Mouse (Mus musculus): ENCODE measurements at regions not wholly inside any gene's neighbourhood (a gene's known extent, or its start where the extent isn't known, plus 50 kb on each side); places are given as distances from the start of the nearest gene placed in this dataset. TPM values are rescaled to one million over a fixed set of nuclear protein-coding genes. Genes with fewer than 3 reads are reported as not detected.

DNA sequence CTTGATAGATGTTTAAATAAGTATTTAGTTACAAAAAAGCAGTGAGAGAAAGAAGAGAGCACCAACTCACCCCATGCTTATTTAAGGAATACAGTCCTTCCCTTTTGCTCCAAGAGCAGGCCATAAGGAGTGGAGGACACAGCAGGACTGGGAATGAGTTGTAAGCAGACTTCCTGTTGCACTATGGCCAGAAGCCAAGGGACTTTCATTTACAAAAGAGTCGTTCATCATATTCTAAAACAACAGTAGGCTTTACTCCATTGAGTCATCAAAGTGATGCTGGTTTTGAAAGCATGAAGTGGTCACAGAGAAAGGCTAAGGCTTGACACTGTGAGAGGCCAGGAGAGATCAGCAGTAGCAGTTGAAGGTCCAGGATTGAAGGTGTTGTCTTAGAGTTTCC lies 84.1 kb upstream of the Fam216b start:
- no peak overlapping the region for H3K4me3 ChIP-seq (replicated peaks; ENCODE audit: low read length)
- no peaks in the 10 kb centered on the region for H3K4me1 ChIP-seq (ENCODE audit: control insufficient read depth, insufficient read depth, low read length)
- H3K27ac ChIP-seq (ENCODE audit: low read length) = no peak overlapping the region
- WGBS = 62% methylated on average over 1 of the region's 1 CpGs
- no peak overlapping the region for H3K9ac ChIP-seq (ENCODE audit: low read length)
- H3K27me3 ChIP-seq (ENCODE audit: control insufficient read depth, insufficient read depth, low read length) = no peaks in the 10 kb centered on the region
- no peaks in the 10 kb centered on the region for H3K36me3 ChIP-seq (ENCODE audit: control insufficient read depth, insufficient read depth, low read length)
- H3K9me3 ChIP-seq (replicated peaks; ENCODE audit: control insufficient read depth, low read length) = no peaks in the 10 kb centered on the region
- no peak overlapping the region for H3K4me2 ChIP-seq (ENCODE audit: low read depth, low read length)
- ATAC-seq (ENCODE audit: insufficient read depth, low FRiP score) = no peak

DNA sequence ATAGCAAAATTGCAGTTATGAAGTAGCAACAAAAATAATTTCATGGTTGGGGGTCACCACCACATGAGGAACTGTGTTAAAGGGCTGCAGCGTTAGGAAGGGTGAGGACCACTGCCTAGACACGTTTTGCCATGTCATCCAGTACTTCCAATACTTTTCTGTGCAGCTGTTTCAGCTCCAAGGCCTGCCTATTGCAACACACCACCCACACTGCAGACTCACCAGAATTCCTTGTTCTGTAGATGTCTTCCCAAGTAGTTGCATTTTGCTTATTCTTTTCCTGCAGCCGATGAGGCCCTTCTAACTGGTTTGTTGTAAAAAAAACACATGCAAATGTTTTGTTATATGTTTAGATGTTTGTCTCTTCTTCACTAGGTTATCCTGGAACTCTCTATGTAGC lies 72.0 kb upstream of the Fam216b start:
- Histone ChIP-seq H3K27me3 (ENCODE audit: control insufficient read depth, insufficient read depth, low read length) (no peaks in the 10 kb centered on the region), H3K27ac (ENCODE audit: low read length) (no peak overlapping the region), H3K9ac (ENCODE audit: low read length) (no peak overlapping the region), H3K9me3 (replicated peaks; ENCODE audit: control insufficient read depth, low read length) (no peaks in the 10 kb centered on the region), H3K4me2 (ENCODE audit: low read depth, low read length) (no peak overlapping the region), H3K4me3 (replicated peaks; ENCODE audit: low read length) (no peak overlapping the region), H3K4me1 (ENCODE audit: control insufficient read depth, insufficient read depth, low read length) (no peaks in the 10 kb centered on the region), H3K36me3 (ENCODE audit: control insufficient read depth, insufficient read depth, low read length) (no peaks in the 10 kb centered on the region)
- WGBS = 84% methylated on average over 3 of the region's 3 CpGs
- no peak for ATAC-seq (ENCODE audit: insufficient read depth, low FRiP score)

DNA sequence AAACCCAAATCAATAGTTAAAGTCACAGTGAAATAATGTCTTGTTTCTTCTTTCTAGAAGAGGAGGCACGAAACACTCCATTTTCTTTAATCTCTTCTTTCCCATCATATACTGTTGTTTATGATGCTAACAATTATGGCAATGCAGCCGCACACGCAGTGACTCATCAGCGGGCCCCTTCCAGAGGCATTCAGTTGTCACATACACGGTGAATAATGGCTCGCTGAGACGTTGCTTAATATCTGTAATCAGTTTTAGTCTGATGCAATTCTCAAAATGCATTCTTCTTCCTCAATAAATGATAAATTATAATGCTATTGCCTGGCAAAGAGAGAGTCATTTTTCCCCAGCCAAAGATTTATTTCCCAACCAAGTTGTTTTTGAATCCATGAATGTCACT lies 70.8 kb upstream of the Fam216b start:
- Histone ChIP-seq H3K4me1 (ENCODE audit: control insufficient read depth, insufficient read depth, low read length) (no peaks in the 10 kb centered on the region), H3K4me2 (ENCODE audit: low read depth, low read length) (no peak overlapping the region), H3K27ac (ENCODE audit: low read length) (no peak overlapping the region), H3K9me3 (replicated peaks; ENCODE audit: control insufficient read depth, low read length) (no peaks in the 10 kb centered on the region), H3K36me3 (ENCODE audit: control insufficient read depth, insufficient read depth, low read length) (no peaks in the 10 kb centered on the region), H3K27me3 (ENCODE audit: control insufficient read depth, insufficient read depth, low read length) (no peaks in the 10 kb centered on the region), H3K4me3 (replicated peaks; ENCODE audit: low read length) (no peak overlapping the region), H3K9ac (ENCODE audit: low read length) (no peak overlapping the region)
- 78% methylated on average over 7 of the region's 7 CpGs for WGBS
- ATAC-seq (ENCODE audit: insufficient read depth, low FRiP score) = no peak

DNA sequence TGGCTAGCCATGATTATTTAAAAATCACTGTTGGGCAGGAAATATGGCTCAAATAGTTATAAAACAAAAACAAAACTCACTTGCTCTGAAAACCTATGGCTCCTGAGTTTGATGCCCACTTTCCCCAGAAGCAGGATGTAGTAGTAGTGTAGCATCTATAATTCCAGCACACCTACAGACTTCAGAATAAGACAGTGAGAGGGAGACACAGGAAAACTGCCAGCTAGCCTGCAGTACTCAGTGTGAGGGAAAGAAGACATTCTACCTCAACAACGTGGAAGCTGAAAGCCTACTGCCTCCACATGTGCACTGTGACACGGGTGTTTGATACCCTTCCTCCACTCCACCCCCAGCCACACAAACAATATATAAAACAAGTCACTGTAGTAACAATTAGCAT lies 68.9 kb upstream of the Fam216b start:
- no peaks in the 10 kb centered on the region for H3K36me3 ChIP-seq (ENCODE audit: control insufficient read depth, insufficient read depth, low read length)
- ATAC-seq (ENCODE audit: insufficient read depth, low FRiP score) = no peak
- no peaks in the 10 kb centered on the region for H3K27me3 ChIP-seq (ENCODE audit: control insufficient read depth, insufficient read depth, low read length)
- no peak overlapping the region for H3K4me2 ChIP-seq (ENCODE audit: low read depth, low read length)
- no peak overlapping the region for H3K27ac ChIP-seq (ENCODE audit: low read length)
- no peaks in the 10 kb centered on the region for H3K9me3 ChIP-seq (replicated peaks; ENCODE audit: control insufficient read depth, low read length)
- H3K4me3 ChIP-seq (replicated peaks; ENCODE audit: low read length) = no peak overlapping the region
- H3K4me1 ChIP-seq (ENCODE audit: control insufficient read depth, insufficient read depth, low read length) = no peaks in the 10 kb centered on the region
- 59% methylated on average over 2 of the region's 2 CpGs for WGBS
- no peak overlapping the region for H3K9ac ChIP-seq (ENCODE audit: low read length)

DNA sequence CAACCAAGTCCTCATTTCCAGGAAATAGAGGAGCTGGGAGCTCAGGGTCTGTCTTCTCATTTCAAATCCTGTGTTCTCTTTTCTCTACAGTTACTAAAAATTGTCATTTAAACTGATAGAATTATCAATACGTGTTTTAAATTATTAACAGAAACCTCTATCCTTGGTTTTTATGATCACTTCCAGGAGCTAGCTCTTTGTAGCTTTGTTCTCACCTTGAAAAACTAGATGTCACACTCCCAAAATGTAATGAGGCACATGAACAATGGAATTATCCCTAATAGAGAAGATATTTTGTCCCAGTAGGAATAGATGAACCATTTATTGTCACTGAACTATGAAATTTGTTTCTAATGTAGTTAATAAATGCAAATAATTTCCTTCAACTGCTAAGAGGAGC lies 60.0 kb upstream of the Fam216b start:
- ATAC-seq (ENCODE audit: insufficient read depth, low FRiP score) = no peak
- 91% methylated on average over 1 of the region's 1 CpGs for WGBS
- Histone ChIP-seq H3K27me3 (ENCODE audit: control insufficient read depth, insufficient read depth, low read length) (no peaks in the 10 kb centered on the region), H3K36me3 (ENCODE audit: control insufficient read depth, insufficient read depth, low read length) (no peaks in the 10 kb centered on the region), H3K9ac (ENCODE audit: low read length) (no peak overlapping the region), H3K4me1 (ENCODE audit: control insufficient read depth, insufficient read depth, low read length) (no peaks in the 10 kb centered on the region), H3K27ac (ENCODE audit: low read length) (no peak overlapping the region), H3K4me2 (ENCODE audit: low read depth, low read length) (no peak overlapping the region), H3K4me3 (replicated peaks; ENCODE audit: low read length) (no peak overlapping the region), H3K9me3 (replicated peaks; ENCODE audit: control insufficient read depth, low read length) (no peaks in the 10 kb centered on the region)

DNA sequence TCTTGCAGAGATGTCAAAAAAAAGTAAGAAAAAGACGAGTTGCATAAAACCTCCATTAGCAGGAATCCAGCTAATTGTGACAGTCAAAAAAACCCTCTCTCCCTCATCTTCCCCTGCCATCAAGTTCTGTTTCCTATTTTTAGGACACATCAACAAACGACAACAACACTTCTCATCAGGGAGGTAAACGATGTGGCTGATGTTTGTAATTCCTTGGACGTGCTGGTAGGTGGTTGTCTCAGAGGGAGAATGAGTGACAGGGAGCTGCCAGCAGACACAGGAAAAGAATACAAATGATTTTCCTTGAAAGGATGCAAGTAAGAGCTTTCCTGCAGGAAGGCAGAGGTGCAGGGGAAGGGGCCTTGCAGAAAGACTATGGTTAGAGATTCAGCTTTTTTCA lies 54.9 kb upstream of the Fam216b start:
- WGBS = 28% methylated on average over 4 of the region's 4 CpGs
- Histone ChIP-seq H3K4me1 (ENCODE audit: control insufficient read depth, insufficient read depth, low read length) (no peaks in the 10 kb centered on the region), H3K36me3 (ENCODE audit: control insufficient read depth, insufficient read depth, low read length) (no peaks in the 10 kb centered on the region), H3K27ac (ENCODE audit: low read length) (no peak overlapping the region), H3K4me2 (ENCODE audit: low read depth, low read length) (no peak overlapping the region), H3K9me3 (replicated peaks; ENCODE audit: control insufficient read depth, low read length) (no peaks in the 10 kb centered on the region), H3K9ac (ENCODE audit: low read length) (no peak overlapping the region), H3K4me3 (replicated peaks; ENCODE audit: low read length) (no peak overlapping the region), H3K27me3 (ENCODE audit: control insufficient read depth, insufficient read depth, low read length) (no peaks in the 10 kb centered on the region)
- ATAC-seq (ENCODE audit: insufficient read depth, low FRiP score) = no peak

MicroRNAs in the stretch of these regions (microRNA counts, 519-probe panel; counts per million panel counts)
- not detected for microRNA mmu-miR-1971

Small RNAs in the stretch of these regions (microRNA-seq; reads per million reads assigned to microRNA genes)
- not detected for gene Mir1971

Data from stomach, embryonic 16.5 days (tissue).